Comparison of ENCODE assay signal across 8 mouse cellular contexts in genomic region chr5:34565545-34566283, GRCm38 (mm10). TPM values are rescaled to one million over a fixed set of nuclear protein-coding genes. Genes with fewer than 3 reads are reported as not detected.
DNase-seq lines count a peak whose midpoint lies in the region; ATAC-seq and TF ChIP-seq lines count a peak whose summit lies in the region.

No protein-coding gene starts in this region.

- no peaks in the 10 kb centered on the region for H3K9me3 ChIP-seq in liver, embryonic 16.5 days (replicated peaks; ENCODE audit: control insufficient read depth, low read length)
- no peaks in the 10 kb centered on the region for H3K9me3 ChIP-seq in stomach, postnatal 0 days (ENCODE audit: control insufficient read depth, low read length)

- no peak for TF ChIP-seq CTCF in stomach, postnatal 0 days (IDR thresholded peaks at IDR 0.05; ENCODE audit: low read depth)
- TF ChIP-seq CTCF in thymus, adult 2 months (IDR thresholded peaks at IDR 0.05; ENCODE audit: borderline replicate concordance, control insufficient read depth, extremely low read depth, insufficient read depth, low read length, poor library complexity) = no peak

- DNase-seq in adrenal gland, postnatal 14 days = peak; percentile 69
- DNase-seq in adrenal gland, adult 18-20 months (ENCODE audit: low spot score in 2 of 2) = no peak
- DNase-seq in urinary bladder, postnatal 14 days (ENCODE audit: low spot score) = peak; percentile 79
- no peak for DNase-seq in urinary bladder, adult 2 months (ENCODE audit: low spot score)
- DNase-seq in heart, postnatal 36 days = peak; percentile 68 to 77
- DNase-seq in stomach, postnatal 0 days (ENCODE audit: low spot score) = peak; percentile 44
- no peak for DNase-seq in thymus, adult 2 months

- H3K4me3 ChIP-seq in liver, embryonic 16.5 days (ENCODE audit: low read depth, low read length) = no peak overlapping the region
- H3K4me3 ChIP-seq in stomach, postnatal 0 days (ENCODE audit: low read depth, low read length) = no peak overlapping the region
- H3K4me3 ChIP-seq in thymus, adult 2 months (ENCODE audit: control insufficient read depth, insufficient read depth, low read length) = no peak overlapping the region

- TF ChIP-seq EP300 in stomach, postnatal 0 days (optimal IDR thresholded peaks at IDR 0.05) = no peak

- H3K9ac ChIP-seq in liver, embryonic 16.5 days (ENCODE audit: low read depth, low read length) = 0 out of 2 replicates have a peak overlapping the region, but pooled peaks have one; percentile 31
- no peak overlapping the region for H3K9ac ChIP-seq in stomach, postnatal 0 days (ENCODE audit: low read length)

- H3K4me1 ChIP-seq in liver, embryonic 16.5 days (ENCODE audit: control insufficient read depth, low read depth, low read length) = peaks cover 36% of the 10 kb centered on the region
- H3K4me1 ChIP-seq in stomach, postnatal 0 days (replicated peaks; ENCODE audit: control insufficient read depth, insufficient read depth) = no peaks in the 10 kb centered on the region
- H3K4me1 ChIP-seq in thymus, adult 2 months (replicated peaks; ENCODE audit: control insufficient read depth, insufficient read depth, low read length) = no peaks in the 10 kb centered on the region

- 25% methylated on average over 7 of the region's 7 CpGs for WGBS in liver, embryonic 16.5 days (ENCODE audit: insufficient replicate concordance)
- WGBS in stomach, postnatal 0 days = 25% methylated on average over 7 of the region's 7 CpGs
- WGBS in thymus, adult 2 months = 81% methylated on average over 7 of the region's 7 CpGs

- intact Hi-C loops in heart, postnatal 36 days (cut with DNase I) = no loop called here

- H3K27me3 ChIP-seq in liver, embryonic 16.5 days (ENCODE audit: control insufficient read depth, insufficient read depth, low read depth, low read length) = no peaks in the 10 kb centered on the region
- H3K27me3 ChIP-seq in stomach, postnatal 0 days (ENCODE audit: control insufficient read depth, insufficient read depth, low read length) = no peaks in the 10 kb centered on the region
- no peaks in the 10 kb centered on the region for H3K27me3 ChIP-seq in thymus, adult 2 months (ENCODE audit: control insufficient read depth, insufficient read depth, low read length)

- ATAC-seq in liver, embryonic 16.5 days (ENCODE audit: low read depth) = peak; percentile 83
- peak; percentile 83 for ATAC-seq in stomach, postnatal 0 days (ENCODE audit: low FRiP score, low TSS enrichment)

- H3K4me2 ChIP-seq in liver, embryonic 16.5 days (ENCODE audit: low read depth, low read length) = peak overlapping the region; percentile 49
- no peak overlapping the region for H3K4me2 ChIP-seq in stomach, postnatal 0 days (replicated peaks; ENCODE audit: low read depth)

- peak overlapping the region; percentile 75 for H3K27ac ChIP-seq in liver, embryonic 16.5 days (ENCODE audit: low read length)
- peak overlapping the region; percentile 82 for H3K27ac ChIP-seq in stomach, postnatal 0 days (replicated peaks)
- H3K27ac ChIP-seq in thymus, adult 2 months (ENCODE audit: control insufficient read depth, insufficient read depth, low read length) = no peak overlapping the region

- TF ChIP-seq POLR2A in thymus, adult 2 months (IDR thresholded peaks at IDR 0.05; ENCODE audit: control insufficient read depth, extremely low read depth, insufficient read depth, low read length, poor library complexity) = no peak

- no peaks in the 10 kb centered on the region; the same call in 1 of the 2 replicates for H3K36me3 ChIP-seq in liver, embryonic 16.5 days (ENCODE audit: control insufficient read depth, insufficient read depth)
- H3K36me3 ChIP-seq in stomach, postnatal 0 days (ENCODE audit: control insufficient read depth, insufficient read depth, low read length) = peaks cover 10% of the 10 kb centered on the region; the same call in 1 of the 2 replicates
- peaks cover 5% of the 10 kb centered on the region for H3K36me3 ChIP-seq in thymus, adult 2 months (ENCODE audit: control insufficient read depth, insufficient read depth, low read length)

RNA-seq across cellular contexts. Expression of gene Add1, which starts 7.8 kb away (rescaled TPM):
- 149 and 175 TPM in 2 replicates for total RNA-seq in adrenal gland, postnatal 14 days (2021)
- 100 to 1,000 TPM; 127 to 136 TPM for total RNA-seq in adrenal gland, adult 18-20 months (2021)
- polyA plus RNA-seq in urinary bladder, adult 2 months (2012; rRNA removed) = 232 and 250 TPM in 2 replicates
- total RNA-seq in heart, postnatal 36 days (2021) = 100 to 1,000 TPM; 128 to 131 TPM
- 122 and 133 TPM in 2 replicates for polyA plus RNA-seq in liver, embryonic 16.5 days (2015; fragmentation: Nextera tagmentation; extraction: Ambion mirVana)
- polyA plus RNA-seq in stomach, postnatal 0 days (2015; fragmentation: Nextera tagmentation; extraction: Ambion mirVana) = 68.6 and 69.3 TPM in 2 replicates
- polyA plus RNA-seq in thymus, adult 2 months (2012; rRNA removed) = 219 and 224 TPM in 2 replicates

RNA-seq across cellular contexts. Expression of gene Sh3bp2, which starts 40.1 kb away (rescaled TPM):
- 6.5 and 11.8 TPM in 2 replicates for total RNA-seq in adrenal gland, postnatal 14 days (2021)
- 10 to 100 TPM; 16.9 to 20.9 TPM for total RNA-seq in adrenal gland, adult 18-20 months (2021)
- polyA plus RNA-seq in urinary bladder, adult 2 months (2012; rRNA removed) = 7.5 and 7.8 TPM in 2 replicates
- 1 to 10 TPM; 3.8 to 5.5 TPM for total RNA-seq in heart, postnatal 36 days (2021)
- 6.5 and 6.8 TPM in 2 replicates for polyA plus RNA-seq in liver, embryonic 16.5 days (2015; fragmentation: Nextera tagmentation; extraction: Ambion mirVana)
- 4.2 and 4.9 TPM in 2 replicates for polyA plus RNA-seq in stomach, postnatal 0 days (2015; fragmentation: Nextera tagmentation; extraction: Ambion mirVana)
- polyA plus RNA-seq in thymus, adult 2 months (2012; rRNA removed) = 33.8 and 40.6 TPM in 2 replicates

RNA-seq across cellular contexts. Expression of gene Tnip2, which starts 51.9 kb away (rescaled TPM):
- total RNA-seq in adrenal gland, postnatal 14 days (2021) = 12.1 and 14.8 TPM in 2 replicates
- 10 to 100 TPM; 14.9 to 18.3 TPM for total RNA-seq in adrenal gland, adult 18-20 months (2021)
- 39.9 and 43.9 TPM in 2 replicates for polyA plus RNA-seq in urinary bladder, adult 2 months (2012; rRNA removed)
- total RNA-seq in heart, postnatal 36 days (2021) = 1 to 10 TPM; 5.5 to 6.7 TPM
- 6.2 and 6.3 TPM in 2 replicates for polyA plus RNA-seq in liver, embryonic 16.5 days (2015; fragmentation: Nextera tagmentation; extraction: Ambion mirVana)
- polyA plus RNA-seq in stomach, postnatal 0 days (2015; fragmentation: Nextera tagmentation; extraction: Ambion mirVana) = 16.2 and 17.7 TPM in 2 replicates
- 19.8 and 22.0 TPM in 2 replicates for polyA plus RNA-seq in thymus, adult 2 months (2012; rRNA removed)

Comparison
In these comparisons a context has a peak if more than half of its experiments do, and no peak if none do; other contexts are left out.
1. DNase-seq: peak in adrenal gland, postnatal 14 days (single experiment), urinary bladder, postnatal 14 days (single experiment), heart, postnatal 36 days (2 of 2) and stomach, postnatal 0 days (single experiment); none in adrenal gland, adult 18-20 months (0 of 2), urinary bladder, adult 2 months (single experiment) and thymus, adult 2 months (single experiment).